Mouse (Mus musculus): ENCODE measurements around the gene Cplx3. TPM values are rescaled to one million over a fixed set of nuclear protein-coding genes. Genes with fewer than 3 reads are reported as not detected.

Gene Cplx3
- 2.5 and 3.1 TPM in 2 replicates for polyA plus RNA-seq (2016; fragmentation: Nextera tagmentation; extraction: Ambion mirVana)

- H3K27me3 ChIP-seq (ENCODE audit: low read depth, poor library complexity, severe bottlenecking) = peaks cover 39% of the 10 kb centered on the region
- peaks cover 53% of the 10 kb centered on the region for H3K4me1 ChIP-seq
- H3K4me3 ChIP-seq = peak within 1 kb of the TSS; percentile 34
- WGBS = 4% methylated on average over 24 of the region's 24 CpGs
- no peaks in the 10 kb centered on the region for H3K36me3 ChIP-seq
- H3K27ac ChIP-seq (replicated peaks) = no peak within 1 kb of the TSS; the same call in 1 of the 2 replicates
- peak; percentile 71 for DNase-seq (ENCODE audit: low spot score)
- H3K9me3 ChIP-seq (replicated peaks) = no peaks in the 10 kb centered on the region
Observed at GRCm38 (mm10) chr9:57606139-57606851, at the start of gene Cplx3. Gene Cplx3, minus strand, starts transcription at chr9:57606281.

GRCm38 (mm10) chr9:57655749-57656148, 49.7 kb upstream of the Cplx3 start:
- peak overlapping the region; percentile 70 for H3K27ac ChIP-seq (replicated peaks)
- H3K4me3 ChIP-seq = peak overlapping the region; percentile 26
- H3K27me3 ChIP-seq (ENCODE audit: low read depth, poor library complexity, severe bottlenecking) = peaks cover 28% of the 10 kb centered on the region
- H3K36me3 ChIP-seq = no peaks in the 10 kb centered on the region
- no peaks in the 10 kb centered on the region for H3K9me3 ChIP-seq (replicated peaks)
- peaks cover 43% of the 10 kb centered on the region for H3K4me1 ChIP-seq
- WGBS = 4% methylated on average over 11 of the region's 11 CpGs
- DNase-seq (ENCODE audit: low spot score) = peak; percentile 96

DNA sequence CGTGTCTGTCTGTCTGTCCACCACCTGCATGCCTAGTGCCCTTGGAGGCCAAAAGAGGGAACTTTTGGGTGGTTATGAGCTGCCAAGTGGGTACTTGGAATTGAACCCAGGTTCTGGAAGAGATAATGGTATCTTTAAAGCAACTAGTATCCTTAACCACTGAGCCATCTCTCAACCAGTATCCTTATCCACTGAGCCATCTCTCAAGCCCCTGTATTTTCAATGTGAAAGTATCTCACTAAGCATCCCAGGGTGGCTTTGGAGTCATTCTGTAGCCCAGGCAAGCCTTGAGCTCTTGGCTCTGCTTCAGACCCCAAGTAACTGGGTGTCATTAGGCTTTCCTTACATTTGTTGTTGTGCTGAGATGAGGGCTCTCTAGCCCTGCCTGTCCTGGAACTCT, 48.9 kb upstream of the Cplx3 start:
- no peaks in the 10 kb centered on the region for H3K9me3 ChIP-seq (replicated peaks)
- no peaks in the 10 kb centered on the region for H3K36me3 ChIP-seq
- peaks cover 49% of the 10 kb centered on the region for H3K4me1 ChIP-seq
- H3K27ac ChIP-seq (replicated peaks) = no peak overlapping the region
- 91% methylated on average over 1 of the region's 1 CpGs for WGBS
- no peak for DNase-seq (ENCODE audit: low spot score)
- peaks cover 28% of the 10 kb centered on the region for H3K27me3 ChIP-seq (ENCODE audit: low read depth, poor library complexity, severe bottlenecking)
- no peak overlapping the region for H3K4me3 ChIP-seq

DNA sequence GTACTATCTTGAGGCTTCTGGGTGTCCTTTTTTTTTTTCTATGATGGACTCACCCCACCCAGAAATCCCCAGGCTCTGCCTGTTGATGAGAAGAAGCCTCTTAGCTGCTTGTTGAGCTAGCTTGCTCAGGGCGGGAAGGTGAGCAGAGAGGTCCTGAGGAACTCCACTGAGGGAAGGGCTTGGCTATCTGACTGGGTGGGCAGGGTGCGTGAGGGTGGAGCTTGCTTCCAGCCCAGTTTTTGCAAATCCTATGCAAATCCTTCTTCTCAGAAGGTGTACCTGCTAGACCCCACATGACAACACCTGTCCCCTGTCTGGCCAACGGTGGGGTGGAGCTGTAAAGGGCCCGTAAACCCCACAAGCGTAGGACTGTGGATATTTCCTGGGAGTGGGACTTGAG, 47.2 kb upstream of the Cplx3 start, which contains the start of gene Csk:
Csk (minus strand) TSS at position 349 of the 400 bp plus-strand sequence.
- H3K27me3 ChIP-seq (ENCODE audit: low read depth, poor library complexity, severe bottlenecking) = peaks cover 28% of the 10 kb centered on the region
- no peaks in the 10 kb centered on the region for H3K36me3 ChIP-seq
- peaks cover 49% of the 10 kb centered on the region for H3K4me1 ChIP-seq
- peak within 1 kb of the TSS; percentile 79 for H3K27ac ChIP-seq (replicated peaks)
- H3K4me3 ChIP-seq = peak within 1 kb of the TSS; percentile 29; the same call in 1 of the 2 replicates
- WGBS = 28% methylated on average over 5 of the region's 5 CpGs
- H3K9me3 ChIP-seq (replicated peaks) = no peaks in the 10 kb centered on the region
- peak; percentile 33 for DNase-seq (ENCODE audit: low spot score)

DNA sequence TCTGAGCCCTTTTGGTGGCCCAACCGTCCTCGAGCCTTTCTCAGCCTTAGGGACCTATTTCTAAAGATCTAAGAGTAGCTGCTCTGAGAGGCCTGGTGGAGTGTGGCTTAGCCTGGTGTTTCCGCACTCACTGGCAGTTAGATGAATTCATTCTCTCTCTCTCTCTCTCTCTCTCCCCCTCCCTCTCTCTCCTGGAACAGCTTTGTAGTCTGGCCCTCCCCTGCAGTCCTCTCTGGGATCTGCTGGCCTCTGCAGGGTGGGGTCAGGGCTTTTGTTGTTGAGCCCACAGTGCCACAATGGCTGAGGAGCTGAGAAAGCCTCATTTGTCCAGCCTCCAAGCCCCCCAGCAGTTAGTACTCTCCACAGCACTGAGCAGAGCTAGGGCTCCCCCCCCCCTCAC, 46.8 kb upstream of the Cplx3 start:
- 13% methylated on average over 3 of the region's 3 CpGs for WGBS
- DNase-seq (ENCODE audit: low spot score) = peak; percentile 64
- Histone ChIP-seq H3K27me3 (ENCODE audit: low read depth, poor library complexity, severe bottlenecking) (peaks cover 32% of the 10 kb centered on the region), H3K4me3 (peak overlapping the region; percentile 29; the same call in 1 of the 2 replicates), H3K9me3 (replicated peaks) (no peaks in the 10 kb centered on the region), H3K27ac (replicated peaks) (peak overlapping the region; percentile 79), H3K36me3 (no peaks in the 10 kb centered on the region), H3K4me1 (peaks cover 49% of the 10 kb centered on the region)

DNA sequence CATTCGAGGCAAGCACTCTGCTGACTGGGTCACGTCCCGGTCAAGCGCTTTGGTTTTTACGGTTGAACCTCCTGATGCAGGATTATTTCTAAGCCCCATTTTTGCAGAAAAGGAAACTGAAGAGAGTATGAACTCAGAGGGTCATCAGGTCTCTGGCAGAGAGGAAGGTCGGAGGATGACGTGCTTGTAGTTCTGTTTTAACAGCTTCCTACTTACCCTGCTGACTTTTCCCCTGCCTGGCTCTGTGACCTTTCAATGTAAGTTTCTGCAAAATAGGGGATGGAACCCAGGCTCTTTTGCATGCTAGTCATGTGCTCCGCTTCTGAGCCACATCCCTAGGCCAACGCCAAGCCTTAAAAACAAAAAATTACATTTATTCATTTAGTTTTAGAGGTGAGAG, 46.3 kb upstream of the Cplx3 start:
- Histone ChIP-seq H3K4me1 (peaks cover 49% of the 10 kb centered on the region), H3K27me3 (ENCODE audit: low read depth, poor library complexity, severe bottlenecking) (peaks cover 36% of the 10 kb centered on the region), H3K36me3 (no peaks in the 10 kb centered on the region), H3K9me3 (replicated peaks) (no peaks in the 10 kb centered on the region), H3K4me3 (no peak overlapping the region), H3K27ac (replicated peaks) (peak overlapping the region; percentile 79)
- DNase-seq (ENCODE audit: low spot score) = no peak
- WGBS = 58% methylated on average over 9 of the region's 9 CpGs

- Histone ChIP-seq H3K9me3 (replicated peaks) (no peaks in the 10 kb centered on the region), H3K27me3 (ENCODE audit: low read depth, poor library complexity, severe bottlenecking) (peaks cover 50% of the 10 kb centered on the region), H3K4me3 (0 out of 2 replicates have a peak overlapping the region, but pooled peaks have one; percentile 1), H3K36me3 (no peaks in the 10 kb centered on the region), H3K4me1 (peaks cover 51% of the 10 kb centered on the region), H3K27ac (replicated peaks) (peak overlapping the region; percentile 49)
- 41% methylated on average over 6 of the region's 6 CpGs for WGBS
- no peak for DNase-seq (ENCODE audit: low spot score)
Observed at GRCm38 (mm10) chr9:57650786-57651311, 44.8 kb upstream of the Cplx3 start.

- H3K4me1 ChIP-seq = peaks cover 56% of the 10 kb centered on the region
- H3K27me3 ChIP-seq (ENCODE audit: low read depth, poor library complexity, severe bottlenecking) = peaks cover 50% of the 10 kb centered on the region
- no peaks in the 10 kb centered on the region for H3K9me3 ChIP-seq (replicated peaks)
- WGBS = 93% methylated on average over 6 of the region's 6 CpGs
- no peak for DNase-seq (ENCODE audit: low spot score)
- H3K36me3 ChIP-seq = no peaks in the 10 kb centered on the region
- peak overlapping the region; percentile 49 for H3K27ac ChIP-seq (replicated peaks)
- 0 out of 2 replicates have a peak overlapping the region, but pooled peaks have one; percentile 1 for H3K4me3 ChIP-seq
Observed at GRCm38 (mm10) chr9:57650130-57650785, 44.2 kb upstream of the Cplx3 start.

GRCm38 (mm10) chr9:57647286-57648108, 41.4 kb upstream of the Cplx3 start:
- no peaks in the 10 kb centered on the region for H3K9me3 ChIP-seq (replicated peaks)
- WGBS = 75% methylated on average over 4 of the region's 4 CpGs
- peaks cover 61% of the 10 kb centered on the region for H3K4me1 ChIP-seq
- no peak for DNase-seq (ENCODE audit: low spot score)
- peaks cover 26% of the 10 kb centered on the region for H3K27me3 ChIP-seq (ENCODE audit: low read depth, poor library complexity, severe bottlenecking)
- H3K4me3 ChIP-seq = no peak overlapping the region
- H3K27ac ChIP-seq (replicated peaks) = no peak overlapping the region
- H3K36me3 ChIP-seq = peaks cover 10% of the 10 kb centered on the region; the same call in 1 of the 2 replicates

DNA sequence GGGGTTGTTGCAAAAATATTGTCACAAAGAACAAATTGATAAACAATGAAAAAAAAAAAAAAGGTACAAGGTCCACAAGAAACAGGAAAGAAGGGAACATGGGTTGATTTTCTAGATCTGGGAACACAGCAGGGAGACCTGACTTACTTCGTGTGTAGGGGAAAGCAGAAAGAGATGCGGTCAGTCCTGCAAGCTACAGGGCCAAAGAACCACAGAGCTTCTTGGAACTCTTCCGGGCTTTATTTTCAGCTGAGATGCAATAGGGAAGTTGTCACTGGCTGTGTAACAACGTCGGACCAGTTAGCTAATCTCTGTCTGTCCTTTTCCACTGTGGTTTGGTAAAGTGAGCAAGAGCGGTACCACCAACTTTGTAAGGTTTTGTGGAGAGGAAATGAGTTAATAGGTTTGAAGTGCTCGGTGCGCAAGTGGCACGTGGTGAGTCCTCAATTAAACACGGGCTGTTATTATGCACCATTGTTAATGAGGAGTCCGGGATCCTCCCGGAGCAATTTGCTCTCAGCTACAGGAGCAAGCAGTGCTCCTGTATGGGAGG, 40.5 kb upstream of the Cplx3 start:
- Histone ChIP-seq H3K9me3 (replicated peaks) (no peaks in the 10 kb centered on the region), H3K4me3 (no peak overlapping the region), H3K36me3 (peaks cover 18% of the 10 kb centered on the region), H3K27ac (replicated peaks) (no peak overlapping the region), H3K27me3 (ENCODE audit: low read depth, poor library complexity, severe bottlenecking) (peaks cover 24% of the 10 kb centered on the region), H3K4me1 (peaks cover 61% of the 10 kb centered on the region)
- WGBS = 85% methylated on average over 12 of the region's 12 CpGs
- no peak for DNase-seq (ENCODE audit: low spot score)

DNA sequence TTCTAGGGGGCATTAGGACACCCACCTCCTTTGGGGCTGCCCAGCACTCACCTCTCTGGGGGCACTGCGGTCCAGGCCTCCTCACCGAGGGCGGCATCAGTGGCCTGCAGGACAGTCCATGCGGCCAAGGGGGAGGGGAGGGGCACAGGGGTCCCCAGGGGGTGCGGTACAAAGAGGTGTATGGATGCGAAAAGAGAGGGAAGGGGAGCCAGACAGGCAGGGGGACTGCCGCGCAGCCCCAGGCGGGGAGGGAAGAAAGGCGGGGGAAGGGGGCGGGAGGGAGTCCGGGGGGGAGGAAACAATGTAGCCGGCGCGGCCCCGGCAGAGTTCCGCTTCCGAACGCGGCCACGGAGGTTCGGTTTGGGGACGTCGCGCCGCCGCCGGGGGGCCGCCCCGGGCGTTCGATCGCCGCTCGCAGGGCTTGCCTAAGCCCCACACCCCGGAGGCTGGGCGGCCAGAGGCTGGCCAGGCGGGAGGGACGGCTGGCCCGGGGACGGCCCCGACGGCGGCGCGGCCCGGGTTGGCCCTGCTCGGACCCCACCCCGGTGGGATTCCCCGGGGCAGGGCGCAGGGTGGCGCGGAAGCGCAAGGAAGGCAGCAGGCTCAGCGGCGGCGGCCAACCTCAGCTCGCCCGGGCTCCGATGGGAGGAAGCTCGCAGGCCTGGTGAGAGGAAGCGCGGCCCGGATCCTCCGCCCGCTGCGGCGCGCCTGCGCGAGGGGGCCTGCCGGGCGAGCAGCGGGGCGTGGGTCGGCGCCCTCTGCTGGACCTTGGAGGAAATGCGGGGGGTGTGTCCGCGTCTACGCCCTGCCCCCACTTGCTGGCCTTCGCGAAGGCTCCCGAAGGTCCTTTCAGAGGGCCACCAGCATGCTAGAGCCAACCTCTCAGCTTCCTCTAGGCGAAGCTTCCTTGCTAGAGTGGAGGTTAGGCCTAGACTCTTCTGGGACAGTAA, 39.1 kb upstream of the Cplx3 start:
- H3K4me1 ChIP-seq = peaks cover 61% of the 10 kb centered on the region
- peaks cover 22% of the 10 kb centered on the region for H3K27me3 ChIP-seq (ENCODE audit: low read depth, poor library complexity, severe bottlenecking)
- DNase-seq (ENCODE audit: low spot score) = peak; percentile 93
- peak overlapping the region; percentile 76 for H3K4me3 ChIP-seq
- H3K36me3 ChIP-seq = peaks cover 29% of the 10 kb centered on the region
- under 1% methylated on average over 80 of the region's 85 CpGs for WGBS
- no peaks in the 10 kb centered on the region for H3K9me3 ChIP-seq (replicated peaks)
- peak overlapping the region; percentile 99 for H3K27ac ChIP-seq (replicated peaks)
